Mouse (Mus musculus) heart, embryonic 10.5 days (tissue): ENCODE results near the gene Elovl5. TPM values are rescaled to one million over a fixed set of nuclear protein-coding genes. Genes with fewer than 3 reads are reported as not detected.

ENCODE experiments used
- DNase-seq: peaks from one replicate; pipeline ENCODE4 v3.0.0-alpha.2; 2017; ENCODE audit warnings: low spot score
- H3K27ac ChIP-seq: fragments of 300-500 bp; sonication (generic); 2 replicates; pipeline ENCODE4 v1.5.1; 2016; ENCODE audit warnings: mild to moderate bottlenecking
- H3K27me3 ChIP-seq: fragments of 300-500 bp; sonication (generic); 2 replicates; pipeline ENCODE4 v1.6.1; 2016; ENCODE audit warnings: mild to moderate bottlenecking; ENCODE audit not compliant: poor library complexity, insufficient read depth, severe bottlenecking
- H3K36me3 ChIP-seq: fragments of 300-500 bp; sonication (generic); 2 replicates; pipeline ENCODE4 v1.6.1; 2016; ENCODE audit warnings: mild to moderate bottlenecking, moderate library complexity
- H3K4me1 ChIP-seq: fragments of 300-500 bp; sonication (generic); 2 replicates; pipeline ENCODE4 v1.6.1; 2016; ENCODE audit warnings: mild to moderate bottlenecking
- H3K4me3 ChIP-seq: fragments of 300-500 bp; sonication (generic); 2 replicates; pipeline ENCODE4 v1.5.1; 2016; ENCODE audit warnings: mild to moderate bottlenecking, moderate library complexity
- H3K9me3 ChIP-seq: fragments of 300-500 bp; sonication (generic); 2 replicates; pipeline ENCODE4 v1.6.1; 2016; ENCODE audit warnings: mild to moderate bottlenecking, moderate library complexity
- WGBS: fragments of 180-500 bp; shearing (Covaris S2); methylation state at CpG from one replicate; pipeline ENCODE4 v1.1.7; 2016; 5-methylcytosine and 5-hydroxymethylcytosine counted together
- polyA plus RNA-seq: library from polyadenylated mRNA; unstranded; fragments of >200 nt; fragmentation: Nextera tagmentation; extraction: Ambion mirVana; gene quantifications from 2 replicates; pipeline ENCODE4 v1.2.1, GENCODE M21; 2016

Elovl5 gene
- polyA plus RNA-seq, 1 experiment from 2014 or later: 93.9 TPM

GRCm38 (mm10) chr9:77949753-77950268, 32.6 kb downstream of the Elovl5 start:
- 45% methylated on average over 7 of the region's 7 CpGs for WGBS
- no peaks in the 10 kb centered on the region for H3K27me3 ChIP-seq
- peak overlapping the region; percentile 69 for H3K27ac ChIP-seq
- H3K4me3 ChIP-seq: no peak overlapping the region
- peaks cover 3% of the 10 kb centered on the region; the same call in 1 of the 2 replicates for H3K36me3 ChIP-seq
- DNase-seq: no peak
- H3K9me3 ChIP-seq: no peaks in the 10 kb centered on the region
- peaks cover 60% of the 10 kb centered on the region for H3K4me1 ChIP-seq

- H3K9me3 ChIP-seq: no peaks in the 10 kb centered on the region
- peaks cover 3% of the 10 kb centered on the region; the same call in 1 of the 2 replicates for H3K36me3 ChIP-seq
- H3K27ac ChIP-seq: no peak overlapping the region
- no peaks in the 10 kb centered on the region for H3K27me3 ChIP-seq
- H3K4me3 ChIP-seq: no peak overlapping the region
- WGBS: 86% methylated on average over 7 of the region's 7 CpGs
- no peak for DNase-seq
- H3K4me1 ChIP-seq: peaks cover 59% of the 10 kb centered on the region
These were observed 33.8 kb downstream of the Elovl5 start for GRCm38 (mm10) chr9:77950841-77951475.

- Histone ChIP-seq H3K27me3 (no peaks in the 10 kb centered on the region), H3K4me3 (no peak overlapping the region), H3K9me3 (no peaks in the 10 kb centered on the region), H3K36me3 (peaks cover 3% of the 10 kb centered on the region; the same call in 1 of the 2 replicates), H3K27ac (no peak overlapping the region), H3K4me1 (peaks cover 56% of the 10 kb centered on the region)
- no peak for DNase-seq
- 84% methylated on average over 7 of the region's 7 CpGs for WGBS
These were observed 34.8 kb downstream of the Elovl5 start for GRCm38 (mm10) chr9:77951971-77952370.

GRCm38 (mm10) chr9:77953053-77953452, 35.9 kb downstream of the Elovl5 start:
- WGBS: 75% methylated on average over 8 of the region's 8 CpGs
- H3K27me3 ChIP-seq: no peaks in the 10 kb centered on the region
- H3K4me1 ChIP-seq: peaks cover 56% of the 10 kb centered on the region
- H3K36me3 ChIP-seq: peaks cover 6% of the 10 kb centered on the region; the same call in 1 of the 2 replicates
- no peak overlapping the region for H3K4me3 ChIP-seq
- no peak overlapping the region; the same call in 1 of the 2 replicates for H3K27ac ChIP-seq
- no peaks in the 10 kb centered on the region for H3K9me3 ChIP-seq
- DNase-seq: no peak

- DNase-seq: no peak
- 0 out of 2 replicates have a peak overlapping the region, but pooled peaks have one; percentile 42 for H3K27ac ChIP-seq
- peaks cover 13% of the 10 kb centered on the region for H3K36me3 ChIP-seq
- H3K9me3 ChIP-seq: no peaks in the 10 kb centered on the region
- H3K4me1 ChIP-seq: peaks cover 46% of the 10 kb centered on the region
- 68% methylated on average over 7 of the region's 7 CpGs for WGBS
- no peak overlapping the region for H3K4me3 ChIP-seq
- H3K27me3 ChIP-seq: no peaks in the 10 kb centered on the region
These were observed 37.3 kb downstream of the Elovl5 start for GRCm38 (mm10) chr9:77954496-77954895.

GRCm38 (mm10) chr9:77954981-77955380, 37.8 kb downstream of the Elovl5 start:
- peaks cover 17% of the 10 kb centered on the region for H3K36me3 ChIP-seq
- H3K27ac ChIP-seq: 0 out of 2 replicates have a peak overlapping the region, but pooled peaks have one; percentile 42
- H3K27me3 ChIP-seq: no peaks in the 10 kb centered on the region
- DNase-seq: no peak
- H3K4me1 ChIP-seq: peaks cover 41% of the 10 kb centered on the region
- 84% methylated on average over 3 of the region's 3 CpGs for WGBS
- H3K9me3 ChIP-seq: no peaks in the 10 kb centered on the region
- H3K4me3 ChIP-seq: no peak overlapping the region

- Histone ChIP-seq H3K27me3 (no peaks in the 10 kb centered on the region), H3K9me3 (no peaks in the 10 kb centered on the region), H3K36me3 (peaks cover 17% of the 10 kb centered on the region), H3K27ac (no peak overlapping the region), H3K4me3 (no peak overlapping the region), H3K4me1 (peaks cover 38% of the 10 kb centered on the region)
- no peak for DNase-seq
- 80% methylated on average over 2 of the region's 2 CpGs for WGBS
These were observed 38.3 kb downstream of the Elovl5 start for GRCm38 (mm10) chr9:77955511-77955910.

GRCm38 (mm10) chr9:77955964-77956363, 38.8 kb downstream of the Elovl5 start:
- H3K27me3 ChIP-seq: no peaks in the 10 kb centered on the region
- WGBS: 87% methylated on average over 8 of the region's 8 CpGs
- H3K36me3 ChIP-seq: peaks cover 20% of the 10 kb centered on the region

GRCm38 (mm10) chr9:77958327-77958726, 41.2 kb downstream of the Elovl5 start:
- 81% methylated on average over 7 of the region's 7 CpGs for WGBS
- H3K9me3 ChIP-seq: no peaks in the 10 kb centered on the region
- no peak overlapping the region for H3K27ac ChIP-seq
- H3K36me3 ChIP-seq: peaks cover 27% of the 10 kb centered on the region
- H3K4me1 ChIP-seq: peaks cover 23% of the 10 kb centered on the region
- no peak for DNase-seq
- no peaks in the 10 kb centered on the region for H3K27me3 ChIP-seq
- no peak overlapping the region for H3K4me3 ChIP-seq

More at GRCm38 (mm10) chr9:77955964-77956363, 38.8 kb downstream of the Elovl5 start:
- no peak overlapping the region for H3K4me3 ChIP-seq
- DNase-seq: no peak
- H3K4me1 ChIP-seq: peaks cover 36% of the 10 kb centered on the region
- no peak overlapping the region for H3K27ac ChIP-seq
- H3K9me3 ChIP-seq: no peaks in the 10 kb centered on the region

GRCm38 (mm10) chr9:77959759-77960158, 42.6 kb downstream of the Elovl5 start:
- Histone ChIP-seq H3K36me3 (peaks cover 27% of the 10 kb centered on the region), H3K27me3 (no peaks in the 10 kb centered on the region), H3K9me3 (no peaks in the 10 kb centered on the region), H3K4me1 (peaks cover 20% of the 10 kb centered on the region), H3K27ac (0 out of 2 replicates have a peak overlapping the region, but pooled peaks have one; percentile 0), H3K4me3 (no peak overlapping the region)
- DNase-seq: no peak
- 95% methylated on average over 12 of the region's 12 CpGs for WGBS

GRCm38 (mm10) chr9:77961350-77961749, 44.2 kb downstream of the Elovl5 start:
- Histone ChIP-seq H3K36me3 (peaks cover 29% of the 10 kb centered on the region), H3K9me3 (no peaks in the 10 kb centered on the region), H3K27ac (no peak overlapping the region), H3K4me3 (no peak overlapping the region), H3K27me3 (no peaks in the 10 kb centered on the region), H3K4me1 (peaks cover 29% of the 10 kb centered on the region)
- no peak for DNase-seq
- 90% methylated on average over 6 of the region's 6 CpGs for WGBS

- H3K4me3 ChIP-seq: no peak overlapping the region
- no peaks in the 10 kb centered on the region for H3K9me3 ChIP-seq
- peaks cover 20% of the 10 kb centered on the region; the same call in 1 of the 2 replicates for H3K36me3 ChIP-seq
- DNase-seq: no peak
- H3K27me3 ChIP-seq: no peaks in the 10 kb centered on the region
- 48% methylated on average over 14 of the region's 14 CpGs for WGBS
- H3K27ac ChIP-seq: peak overlapping the region; percentile 76
- H3K4me1 ChIP-seq: peaks cover 47% of the 10 kb centered on the region
These were observed 46.9 kb downstream of the Elovl5 start for GRCm38 (mm10) chr9:77964084-77964483.

GRCm38 (mm10) chr9:77965287-77965686, 48.1 kb downstream of the Elovl5 start:
- Histone ChIP-seq H3K9me3 (no peaks in the 10 kb centered on the region), H3K4me1 (peaks cover 58% of the 10 kb centered on the region), H3K4me3 (no peak overlapping the region), H3K27me3 (no peaks in the 10 kb centered on the region), H3K27ac (no peak overlapping the region), H3K36me3 (peaks cover 13% of the 10 kb centered on the region; the same call in 1 of the 2 replicates)
- WGBS: 91% methylated on average over 5 of the region's 5 CpGs
- DNase-seq: no peak
